Mouse (Mus musculus): ENCODE measurements around the gene Dph1.

The Dph1 gene

GRCm38 (mm10) chr11:75131300-75131699 is 59.7 kb downstream of the Dph1 start:
- DNase-seq, result no peak

GRCm38 (mm10) chr11:75129481-75129880 is 61.6 kb downstream of the Dph1 start:
- DNase-seq, result no peak

All from right cerebral cortex, postnatal 14 days (tissue).